ENCODE assay signal across 12 mouse cellular contexts in the genomic region with DNA sequence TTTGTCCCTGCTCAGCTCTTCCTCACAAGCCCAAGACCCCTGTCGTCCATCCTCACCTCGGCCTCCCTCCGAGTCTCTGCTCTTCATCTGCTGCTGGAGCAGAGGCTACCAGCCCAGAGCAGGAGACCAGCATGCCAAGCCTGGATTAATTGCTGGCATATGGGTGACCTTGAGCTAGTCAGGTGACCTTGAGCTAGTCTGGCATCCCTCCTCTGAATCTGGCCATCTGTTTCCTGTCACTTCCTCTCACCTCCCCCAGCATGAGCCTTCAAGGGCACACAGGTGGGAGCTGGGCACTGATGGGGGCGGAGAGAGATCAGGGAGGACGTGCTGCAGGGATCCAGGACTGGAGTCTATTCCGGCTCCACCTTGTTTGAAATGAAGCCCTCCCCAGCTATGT.
DNase-seq lines count a peak whose midpoint lies in the region; ATAC-seq and TF ChIP-seq lines count a peak whose summit lies in the region.
"Had no signal": no experiment of that assay in that cellular context is flagged by ENCODE, and none has a peak within 500 bp of the region (broad histone marks: within the 10 kb centered on the region; RNA-seq: fewer than 3 reads in every experiment).

No protein-coding gene starts in this region.

- no peak for TF ChIP-seq EP300 in liver, postnatal 0 days (IDR thresholded peaks at IDR 0.05; ENCODE audit: low read depth)

- H3K36me3 ChIP-seq in midbrain, embryonic 12.5 days, result no peaks in the 10 kb centered on the region
- no peaks in the 10 kb centered on the region for H3K36me3 ChIP-seq in midbrain, embryonic 11.5 days (ENCODE audit: control insufficient read depth, insufficient read depth, low read length)
- H3K36me3 ChIP-seq in embryonic facial prominence, embryonic 11.5 days (replicated peaks; ENCODE audit: control insufficient read depth, insufficient read depth, low read depth, low read length), result no peaks in the 10 kb centered on the region
- no peaks in the 10 kb centered on the region for H3K36me3 ChIP-seq in midbrain, embryonic 15.5 days (replicated peaks)
- no peaks in the 10 kb centered on the region for H3K36me3 ChIP-seq in liver, postnatal 0 days (replicated peaks; ENCODE audit: insufficient read depth, low read length)

- no peak for TF ChIP-seq CTCF in liver, postnatal 0 days (IDR thresholded peaks at IDR 0.05; ENCODE audit: low read depth)

- no peak for DNase-seq in midbrain, embryonic 11.5 days (ENCODE audit: low spot score, missing footprints)
- peak; percentile 32 for DNase-seq in cerebellum, adult 11 months
- peak; percentile 40 for DNase-seq in embryonic facial prominence, embryonic 11.5 days (ENCODE audit: low spot score)
- no peak for DNase-seq in liver, postnatal 0 days
- DNase-seq in kidney, adult 8-10 months, result no peak
- DNase-seq in kidney, postnatal 36 days, result no peak
- DNase-seq: kidney, adult 18-20 months; layer of hippocampus, postnatal 36 days; liver; lung, postnatal 10 days had no signal

- no peak overlapping the region for H3K9ac ChIP-seq in midbrain, embryonic 12.5 days (replicated peaks)
- no peak overlapping the region for H3K9ac ChIP-seq in midbrain, embryonic 11.5 days (ENCODE audit: low read length)
- H3K9ac ChIP-seq in embryonic facial prominence, embryonic 11.5 days (replicated peaks; ENCODE audit: low read length), result no peak overlapping the region; the same call in 1 of the 2 replicates
- H3K9ac ChIP-seq in midbrain, embryonic 15.5 days, result no peak overlapping the region
- no peak overlapping the region for H3K9ac ChIP-seq in liver, postnatal 0 days (replicated peaks)

- peaks cover 24% of the 10 kb centered on the region for H3K4me1 ChIP-seq in midbrain, embryonic 12.5 days
- H3K4me1 ChIP-seq in midbrain, embryonic 11.5 days (ENCODE audit: control insufficient read depth, insufficient read depth, low read length), result peaks cover 15% of the 10 kb centered on the region
- peaks cover 4% of the 10 kb centered on the region; the same call in 1 of the 2 replicates for H3K4me1 ChIP-seq in embryonic facial prominence, embryonic 11.5 days (ENCODE audit: control insufficient read depth, insufficient read depth, low read length)
- H3K4me1 ChIP-seq in midbrain, embryonic 15.5 days, result peaks cover 25% of the 10 kb centered on the region
- H3K4me1 ChIP-seq in liver, postnatal 0 days (ENCODE audit: insufficient read depth), result no peaks in the 10 kb centered on the region

- no peak overlapping the region for H3K4me2 ChIP-seq in midbrain, embryonic 12.5 days (replicated peaks)
- no peak overlapping the region for H3K4me2 ChIP-seq in midbrain, embryonic 11.5 days
- H3K4me2 ChIP-seq in embryonic facial prominence, embryonic 11.5 days (ENCODE audit: low read depth, low read length), result no peak overlapping the region
- H3K4me2 ChIP-seq in midbrain, embryonic 15.5 days, result no peak overlapping the region
- H3K4me2 ChIP-seq in liver, postnatal 0 days (ENCODE audit: low read depth, low read length), result no peak overlapping the region

- WGBS in midbrain, embryonic 12.5 days, result 62% methylated on average over 6 of the region's 6 CpGs
- WGBS in midbrain, embryonic 11.5 days, result 67% methylated on average over 6 of the region's 6 CpGs
- WGBS in embryonic facial prominence, embryonic 11.5 days, result 33% methylated on average over 6 of the region's 6 CpGs
- WGBS in midbrain, embryonic 15.5 days, result 55% methylated on average over 6 of the region's 6 CpGs
- WGBS in liver, postnatal 0 days (ENCODE audit: insufficient replicate concordance), result 59% methylated on average over 6 of the region's 6 CpGs

- H3K4me3 ChIP-seq in midbrain, embryonic 12.5 days, result no peak overlapping the region
- no peak overlapping the region for H3K4me3 ChIP-seq in midbrain, embryonic 11.5 days (ENCODE audit: low read depth, low read length)
- no peak overlapping the region for H3K4me3 ChIP-seq in embryonic facial prominence, embryonic 11.5 days (ENCODE audit: low read depth, low read length)
- no peak overlapping the region for H3K4me3 ChIP-seq in midbrain, embryonic 15.5 days
- H3K4me3 ChIP-seq in liver, postnatal 0 days (ENCODE audit: low read depth, low read length), result no peak overlapping the region

- H3K27me3 ChIP-seq in midbrain, embryonic 12.5 days, result peaks cover 33% of the 10 kb centered on the region
- peaks cover 2% of the 10 kb centered on the region; the same call in 1 of the 2 replicates for H3K27me3 ChIP-seq in midbrain, embryonic 11.5 days (ENCODE audit: control insufficient read depth, insufficient read depth, low read length)
- H3K27me3 ChIP-seq in embryonic facial prominence, embryonic 11.5 days (ENCODE audit: control insufficient read depth, insufficient read depth, low read length), result no peaks in the 10 kb centered on the region
- no peaks in the 10 kb centered on the region for H3K27me3 ChIP-seq in midbrain, embryonic 15.5 days (replicated peaks)
- no peaks in the 10 kb centered on the region for H3K27me3 ChIP-seq in liver, postnatal 0 days (ENCODE audit: insufficient read depth, low read length)

- 0 out of 2 replicates have a peak, but pooled peaks have one; percentile 3 for ATAC-seq in midbrain, embryonic 12.5 days (ENCODE audit: low FRiP score, low read depth)
- ATAC-seq in midbrain, embryonic 11.5 days (ENCODE audit: low FRiP score), result no peak
- no peak for ATAC-seq in embryonic facial prominence, embryonic 11.5 days (replicated peaks; ENCODE audit: insufficient number of reproducible peaks, low FRiP score, low TSS enrichment, low read depth)
- no peak for ATAC-seq in midbrain, embryonic 15.5 days (replicated peaks)
- no peak for ATAC-seq in liver, postnatal 0 days

- no peak overlapping the region; the same call in 1 of the 2 replicates for H3K27ac ChIP-seq in midbrain, embryonic 12.5 days (replicated peaks)
- no peak overlapping the region for H3K27ac ChIP-seq in midbrain, embryonic 11.5 days (ENCODE audit: low read depth, low read length)
- 0 out of 2 replicates have a peak overlapping the region, but pooled peaks have one; percentile 20 for H3K27ac ChIP-seq in embryonic facial prominence, embryonic 11.5 days (replicated peaks; ENCODE audit: low read depth, low read length)
- H3K27ac ChIP-seq in midbrain, embryonic 15.5 days, result 0 out of 2 replicates have a peak overlapping the region, but pooled peaks have one; percentile 4
- no peak overlapping the region for H3K27ac ChIP-seq in liver, postnatal 0 days (ENCODE audit: low read depth)

- H3K9me3 ChIP-seq in midbrain, embryonic 12.5 days, result no peaks in the 10 kb centered on the region
- no peaks in the 10 kb centered on the region for H3K9me3 ChIP-seq in midbrain, embryonic 11.5 days (ENCODE audit: control insufficient read depth, low read length)
- no peaks in the 10 kb centered on the region for H3K9me3 ChIP-seq in embryonic facial prominence, embryonic 11.5 days (replicated peaks; ENCODE audit: control insufficient read depth, low read length)
- no peaks in the 10 kb centered on the region for H3K9me3 ChIP-seq in midbrain, embryonic 15.5 days
- H3K9me3 ChIP-seq in liver, postnatal 0 days (ENCODE audit: low read length), result no peaks in the 10 kb centered on the region

Comparison
In these comparisons a context has a peak if more than half of its experiments do, and no peak if none do; other contexts are left out.
1. H3K27ac ChIP-seq: peak in embryonic facial prominence, embryonic 11.5 days (single experiment) and midbrain, embryonic 15.5 days (single experiment); none in midbrain, embryonic 12.5 days (single experiment), midbrain, embryonic 11.5 days (single experiment) and liver, postnatal 0 days (single experiment).
2. DNase-seq: peak in cerebellum, adult 11 months (single experiment) and embryonic facial prominence, embryonic 11.5 days (single experiment); none in midbrain, embryonic 11.5 days (single experiment), liver, postnatal 0 days (single experiment), kidney, adult 8-10 months (0 of 2) and kidney, postnatal 36 days (0 of 2).